Mouse (Mus musculus) forebrain, embryonic 16.5 days (tissue): ENCODE measurements at regions not wholly inside any gene's neighbourhood (a gene's known extent, or its start where the extent isn't known, plus 50 kb on each side); places are given as distances from the start of the nearest gene placed in this dataset.
A peak's percentile ranks its signal among the peaks of the same experiment; 100 is the strongest.

Experiments used
- ATAC-seq: fragments of 200-750 bp; cut with Nextera tagmentation; 2 replicates; pipeline ENCODE4 v1.8.0; 2017; ENCODE audit warnings: mild to moderate bottlenecking, moderate library complexity
- H3K27ac ChIP-seq: fragments of 300-500 bp; sonication (generic); 2 replicates; pipeline ENCODE4 v1.5.1; 2014; ENCODE audit warnings: low read length, control low read depth
- H3K27me3 ChIP-seq: fragments of 300-500 bp; sonication (generic); replicated peaks from 2 replicates; pipeline ENCODE4 v1.6.1; 2014; ENCODE audit warnings: low read length; ENCODE audit not compliant: control insufficient read depth, insufficient read depth
- H3K36me3 ChIP-seq: fragments of 300-500 bp; sonication (generic); 2 replicates; pipeline ENCODE4 v1.6.1; 2014; ENCODE audit not compliant: control insufficient read depth, insufficient read depth
- H3K4me1 ChIP-seq: fragments of 300-500 bp; sonication (generic); replicated peaks from 2 replicates; pipeline ENCODE4 v1.6.1; 2014; ENCODE audit warnings: low read length; ENCODE audit not compliant: control insufficient read depth, insufficient read depth
- H3K4me2 ChIP-seq: fragments of 300-500 bp; sonication (generic); 2 replicates; pipeline ENCODE4 v1.6.1; 2014; ENCODE audit warnings: mild to moderate bottlenecking, low read length, control low read depth
- H3K4me3 ChIP-seq: fragments of 300-500 bp; sonication (generic); replicated peaks from 2 replicates; pipeline ENCODE4 v1.5.1; 2014; ENCODE audit warnings: mild to moderate bottlenecking, low read length, control low read depth
- H3K9ac ChIP-seq: fragments of 300-500 bp; sonication (generic); replicated peaks from 2 replicates; pipeline ENCODE4 v1.6.1; 2014; ENCODE audit warnings: low read depth, low read length, control low read depth
- H3K9me3 ChIP-seq: fragments of 300-500 bp; sonication (generic); 2 replicates; pipeline ENCODE4 v1.6.1; 2016; ENCODE audit warnings: low read length; ENCODE audit not compliant: control insufficient read depth
- WGBS: fragments of 180-500 bp; shearing (Covaris S2); extraction: QIAGEN DNeasy Blood & Tissue Kit; methylation state at CpG from one replicate; pipeline ENCODE4 v1.1.7; 2014; 5-methylcytosine and 5-hydroxymethylcytosine counted together

DNA sequence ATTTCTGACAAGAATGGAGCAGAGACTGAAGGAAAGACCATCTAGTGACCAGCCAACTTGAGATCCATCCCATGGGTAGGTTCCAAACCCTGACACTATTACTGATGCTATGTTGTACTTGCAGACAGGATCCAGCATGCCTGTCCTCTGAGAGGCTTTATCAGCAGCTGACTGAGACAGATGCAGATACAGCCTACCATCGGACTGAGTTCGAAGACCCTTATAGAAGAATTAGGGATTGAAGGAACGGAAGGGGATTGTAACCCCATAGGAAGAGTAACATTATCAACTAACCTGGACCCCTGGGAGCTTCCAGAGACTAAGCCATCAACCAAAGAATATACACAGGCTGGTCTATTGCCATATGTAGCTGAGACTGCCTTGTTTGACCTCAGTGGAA is 183.1 kb upstream of the Adcy2 start:
- H3K4me1 ChIP-seq = no peaks in the 10 kb centered on the region
- no peak overlapping the region for H3K4me3 ChIP-seq
- H3K27ac ChIP-seq = no peak overlapping the region
- no peaks in the 10 kb centered on the region for H3K27me3 ChIP-seq
- no peaks in the 10 kb centered on the region for H3K9me3 ChIP-seq
- H3K4me2 ChIP-seq = no peak overlapping the region
- H3K9ac ChIP-seq = no peak overlapping the region
- ATAC-seq = no peak
- no peaks in the 10 kb centered on the region for H3K36me3 ChIP-seq
- 87% methylated on average over 3 of the region's 3 CpGs for WGBS

DNA sequence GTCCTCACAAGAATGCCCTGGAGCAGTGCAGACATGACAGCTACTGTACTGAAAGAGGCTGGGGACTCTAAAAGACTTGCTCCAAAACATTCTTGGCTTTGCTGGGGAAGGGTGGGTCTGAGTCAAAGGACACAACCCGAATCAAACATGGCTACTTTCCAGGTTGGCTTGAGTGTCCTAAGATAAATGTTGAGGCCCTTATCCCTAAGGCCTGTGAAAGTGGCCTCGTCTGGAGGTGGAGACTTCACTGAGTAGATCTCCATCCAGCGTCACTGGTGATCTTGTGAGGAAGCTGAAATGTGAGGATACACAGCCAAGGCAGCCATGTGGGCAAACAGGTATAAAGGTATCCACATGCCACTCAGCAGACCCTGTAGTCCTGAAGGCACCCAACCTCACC is 191.3 kb upstream of the Adcy2 start:
- Histone ChIP-seq H3K36me3 (no peaks in the 10 kb centered on the region), H3K27ac (no peak overlapping the region), H3K9ac (no peak overlapping the region), H3K4me1 (no peaks in the 10 kb centered on the region), H3K4me3 (no peak overlapping the region), H3K27me3 (no peaks in the 10 kb centered on the region), H3K9me3 (no peaks in the 10 kb centered on the region), H3K4me2 (no peak overlapping the region)
- ATAC-seq = no peak
- 82% methylated on average over 3 of the region's 3 CpGs for WGBS

- no peaks in the 10 kb centered on the region for H3K36me3 ChIP-seq
- WGBS = under 1% methylated on average over 4 of the region's 4 CpGs
- H3K9ac ChIP-seq = no peak overlapping the region
- no peak overlapping the region for H3K4me2 ChIP-seq
- ATAC-seq = peak; percentile 8; the same call in 1 of the 2 replicates
- peaks cover 4% of the 10 kb centered on the region; the same call in 1 of the 2 replicates for H3K4me1 ChIP-seq
- no peaks in the 10 kb centered on the region for H3K27me3 ChIP-seq
- no peak overlapping the region for H3K4me3 ChIP-seq
- no peaks in the 10 kb centered on the region for H3K9me3 ChIP-seq
- H3K27ac ChIP-seq = no peak overlapping the region
These were observed 197.1 kb upstream of the Adcy2 start for GRCm38 (mm10) chr13:69196464-69196871.

DNA sequence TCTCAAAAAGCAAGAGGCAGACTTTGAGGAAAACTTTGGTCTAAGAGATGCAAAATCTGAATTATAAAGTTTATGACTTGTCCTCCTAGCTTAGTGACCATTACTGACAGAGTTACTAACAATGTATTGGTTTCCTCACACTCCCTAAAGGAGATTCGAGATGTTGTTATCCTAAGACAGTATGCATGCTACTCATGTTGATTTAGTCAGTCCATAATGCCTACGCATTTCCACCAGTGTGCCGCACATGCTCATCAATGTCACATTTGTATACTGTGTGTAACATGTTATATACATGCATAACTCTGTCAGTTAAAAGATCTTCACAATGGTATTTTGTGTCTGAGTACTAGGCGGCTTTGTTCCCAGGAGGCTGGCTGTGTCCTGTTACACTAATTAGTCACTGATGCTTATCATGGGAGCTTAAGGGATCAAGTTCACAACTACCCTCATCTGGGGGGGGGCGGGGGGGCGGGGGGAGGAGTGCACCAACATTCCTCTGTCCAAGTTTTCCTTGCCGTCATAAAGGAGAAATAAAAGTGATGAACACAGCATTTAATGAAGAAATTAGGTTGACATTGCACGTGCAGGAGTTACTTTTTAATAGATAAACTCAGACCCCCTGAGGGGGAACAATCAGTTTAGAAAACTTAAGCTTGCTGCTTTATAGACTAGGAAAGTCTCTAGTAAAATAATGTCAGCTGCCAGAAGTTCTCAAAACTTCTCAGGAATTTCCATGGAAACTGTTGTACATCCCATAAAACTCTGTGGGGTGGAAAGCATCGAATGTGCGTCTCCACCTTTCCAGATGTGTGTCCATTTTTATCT is 208.6 kb upstream of the Adcy2 start:
- 68% methylated on average over 10 of the region's 10 CpGs for WGBS

DNA sequence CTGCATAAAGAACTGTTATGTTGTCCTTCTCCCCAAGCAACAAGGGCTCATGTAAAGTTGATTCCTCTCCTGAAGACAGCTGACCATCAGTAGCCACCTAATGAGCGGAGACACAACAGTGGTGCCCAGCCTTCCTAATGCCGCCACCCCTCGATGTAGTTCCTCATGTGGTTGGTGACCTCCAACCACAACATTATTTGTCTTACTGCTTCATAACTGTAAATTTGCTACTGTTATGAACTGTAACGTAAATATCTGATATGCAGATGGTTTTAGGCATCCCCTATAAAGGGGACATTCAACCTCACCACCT is 209.2 kb upstream of the Adcy2 start:
- Histone ChIP-seq H3K9ac (no peak overlapping the region), H3K36me3 (no peaks in the 10 kb centered on the region), H3K9me3 (no peaks in the 10 kb centered on the region), H3K27me3 (no peaks in the 10 kb centered on the region), H3K27ac (no peak overlapping the region), H3K4me2 (no peak overlapping the region), H3K4me3 (no peak overlapping the region), H3K4me1 (no peaks in the 10 kb centered on the region)
- no peak for ATAC-seq
- 89% methylated on average over 4 of the region's 4 CpGs for WGBS

More for the DNA sequence above, 208.6 kb upstream of the Adcy2 start:
- Histone ChIP-seq H3K27me3 (no peaks in the 10 kb centered on the region), H3K27ac (no peak overlapping the region), H3K4me1 (no peaks in the 10 kb centered on the region), H3K9me3 (no peaks in the 10 kb centered on the region), H3K4me2 (no peak overlapping the region), H3K4me3 (no peak overlapping the region), H3K36me3 (no peaks in the 10 kb centered on the region), H3K9ac (no peak overlapping the region)
- ATAC-seq = no peak

- no peaks in the 10 kb centered on the region for H3K27me3 ChIP-seq
- H3K27ac ChIP-seq = no peak overlapping the region
- no peak overlapping the region for H3K4me2 ChIP-seq
- H3K9me3 ChIP-seq = no peaks in the 10 kb centered on the region
- no peak overlapping the region for H3K4me3 ChIP-seq
- no peak for ATAC-seq
- H3K4me1 ChIP-seq = no peaks in the 10 kb centered on the region
- H3K36me3 ChIP-seq = no peaks in the 10 kb centered on the region
- 69% methylated on average over 3 of the region's 3 CpGs for WGBS
- H3K9ac ChIP-seq = no peak overlapping the region
These were observed 217.2 kb upstream of the Adcy2 start for GRCm38 (mm10) chr13:69216579-69216978.

DNA sequence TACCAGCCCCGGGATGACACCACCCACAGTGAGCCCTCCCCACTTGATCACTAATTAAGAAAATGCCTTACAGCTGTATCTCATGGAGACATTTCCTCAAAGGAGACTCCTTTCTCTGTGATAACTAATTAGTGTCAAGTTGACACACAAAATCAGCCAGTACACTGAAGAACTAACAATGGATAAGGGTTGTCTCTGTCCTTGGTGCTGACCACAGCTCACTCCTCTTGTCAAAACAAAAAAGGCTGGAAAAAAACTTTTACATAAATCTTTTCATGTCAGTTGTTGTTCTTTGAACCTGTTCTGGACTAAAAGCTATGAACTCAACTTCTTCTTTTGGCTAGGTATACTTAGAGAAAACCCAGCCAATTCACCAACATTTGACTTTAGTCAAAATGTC is 221.1 kb upstream of the Adcy2 start:
- Histone ChIP-seq H3K9me3 (no peaks in the 10 kb centered on the region), H3K4me3 (no peak overlapping the region)
- WGBS = 22% methylated on average over 1 of the region's 1 CpGs

DNA sequence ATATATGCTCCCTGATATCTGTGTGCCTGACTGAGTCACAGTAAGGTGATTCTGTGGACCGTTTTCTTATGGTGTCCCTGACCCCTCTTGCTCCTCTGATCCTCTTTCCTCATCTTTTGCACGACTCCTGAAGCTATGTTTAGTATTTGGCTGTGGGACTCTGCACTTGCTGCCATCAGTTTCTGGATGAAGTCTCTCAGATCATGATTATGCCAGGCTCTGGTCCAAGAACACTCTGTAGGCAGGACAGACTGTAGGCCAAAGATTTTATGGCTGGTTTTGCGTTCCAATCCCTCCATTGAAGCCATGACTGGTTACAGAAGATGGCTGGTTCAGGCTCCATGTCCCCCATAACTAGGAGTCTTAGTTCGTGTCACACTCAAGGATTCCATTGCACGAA is 227.2 kb upstream of the Adcy2 start:
- no peak for ATAC-seq

More for the DNA sequence above, 221.1 kb upstream of the Adcy2 start:
- H3K9ac ChIP-seq = no peak overlapping the region
- H3K4me2 ChIP-seq = no peak overlapping the region
- H3K4me1 ChIP-seq = no peaks in the 10 kb centered on the region
- ATAC-seq = no peak
- H3K36me3 ChIP-seq = no peaks in the 10 kb centered on the region
- H3K27me3 ChIP-seq = no peaks in the 10 kb centered on the region
- H3K27ac ChIP-seq = no peak overlapping the region

DNA sequence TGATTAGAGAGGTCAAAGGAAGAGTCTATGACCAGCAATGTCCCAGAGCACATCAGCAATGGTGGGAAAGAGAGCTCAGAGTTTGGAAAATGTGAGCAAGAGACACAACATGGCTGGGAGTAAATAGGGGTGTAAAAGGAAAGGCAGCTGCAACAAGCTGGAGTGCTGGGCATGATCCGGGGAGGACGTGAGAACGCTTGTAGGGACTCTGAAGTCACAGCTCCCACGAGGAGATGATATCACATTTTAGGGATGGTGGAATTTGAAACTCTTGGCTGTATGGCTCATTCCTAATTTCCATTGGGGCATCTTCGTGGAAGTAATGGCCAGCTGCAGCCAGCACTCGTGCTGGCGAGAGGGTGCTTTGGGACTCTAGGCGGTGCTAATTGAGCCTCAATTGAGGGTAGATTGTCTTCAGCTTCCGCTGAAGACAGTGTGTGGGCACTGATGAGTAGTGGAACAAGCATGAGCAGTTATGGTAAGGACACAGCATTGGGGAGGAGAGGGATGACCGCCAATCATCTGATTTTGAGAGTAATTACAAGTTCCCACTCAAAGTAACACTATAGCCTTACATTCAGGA is 231.1 kb upstream of the Adcy2 start:
- H3K4me3 ChIP-seq = no peak overlapping the region
- 85% methylated on average over 10 of the region's 10 CpGs for WGBS
- H3K36me3 ChIP-seq = no peaks in the 10 kb centered on the region
- no peaks in the 10 kb centered on the region for H3K9me3 ChIP-seq
- H3K27me3 ChIP-seq = no peaks in the 10 kb centered on the region
- no peaks in the 10 kb centered on the region for H3K4me1 ChIP-seq
- H3K4me2 ChIP-seq = no peak overlapping the region
- no peak overlapping the region for H3K9ac ChIP-seq
- ATAC-seq = no peak
- H3K27ac ChIP-seq = no peak overlapping the region

More for the DNA sequence above, 227.2 kb upstream of the Adcy2 start:
- no peaks in the 10 kb centered on the region for H3K36me3 ChIP-seq
- H3K4me1 ChIP-seq = no peaks in the 10 kb centered on the region
- no peak overlapping the region for H3K4me2 ChIP-seq
- H3K27ac ChIP-seq = no peak overlapping the region
- H3K27me3 ChIP-seq = no peaks in the 10 kb centered on the region
- H3K9me3 ChIP-seq = no peaks in the 10 kb centered on the region
- H3K9ac ChIP-seq = no peak overlapping the region
- WGBS = 73% methylated on average over 5 of the region's 5 CpGs
- no peak overlapping the region for H3K4me3 ChIP-seq
